Mouse (Mus musculus) neutrophil, adult 83 days (primary cell): Measurements from ENCODE around the gene Frat2. TPM values are rescaled to one million over a fixed set of nuclear protein-coding genes. Genes with fewer than 3 reads are reported as not detected.

ENCODE experiments used
- total RNA-seq, 2 experiments: library from RNA; stranded (reverse); gene quantifications; one replicate each; pipeline ENCODE4 v1.2.4; 2023

Frat2 gene
- 10 to 100 TPM; 38.2 to 40.3 TPM for total RNA-seq

DNA sequence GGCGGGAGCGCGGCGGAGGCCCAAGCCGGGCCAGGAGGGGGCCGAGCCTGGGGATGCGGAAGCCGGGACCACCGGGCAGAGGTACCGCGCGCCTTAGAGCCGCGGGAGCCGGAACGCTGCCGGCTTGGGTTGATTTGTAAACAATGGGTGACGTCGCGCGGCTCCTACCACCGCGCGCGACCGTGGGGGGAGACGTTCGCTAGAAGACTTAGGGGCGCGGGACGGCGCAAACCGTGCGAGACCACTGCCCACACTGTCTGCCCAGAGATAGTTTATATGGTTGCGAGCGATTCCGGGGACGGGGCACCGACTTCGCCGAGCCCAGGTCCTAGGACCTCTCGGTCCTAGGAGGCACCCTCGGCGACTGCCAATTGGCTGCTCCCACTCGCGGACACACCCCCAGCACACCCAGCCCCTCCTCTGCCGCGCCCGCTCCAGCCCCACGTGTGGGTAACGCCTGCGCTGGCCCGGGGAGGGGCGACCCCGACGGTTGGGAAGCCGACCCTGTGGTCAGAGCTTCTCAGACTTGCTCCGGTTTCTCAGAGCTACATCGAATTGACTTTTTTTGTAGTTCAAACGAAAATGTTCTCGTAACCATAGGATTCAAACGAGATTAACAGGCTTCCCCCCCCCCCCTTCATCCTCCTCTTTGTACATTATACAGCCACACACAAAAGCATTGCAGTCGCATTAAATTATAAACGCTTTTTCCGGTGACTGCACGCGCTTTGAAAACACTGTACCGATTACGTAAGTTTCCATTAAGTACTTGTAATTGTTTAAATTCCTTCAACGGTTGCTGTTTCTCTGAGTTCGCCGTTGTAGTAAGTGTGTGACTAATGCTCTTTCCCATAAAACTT is at the start of gene Frat2:
TSS of gene Frat2 (minus strand) at position 141 of the 860 bp plus-strand sequence.

DNA sequence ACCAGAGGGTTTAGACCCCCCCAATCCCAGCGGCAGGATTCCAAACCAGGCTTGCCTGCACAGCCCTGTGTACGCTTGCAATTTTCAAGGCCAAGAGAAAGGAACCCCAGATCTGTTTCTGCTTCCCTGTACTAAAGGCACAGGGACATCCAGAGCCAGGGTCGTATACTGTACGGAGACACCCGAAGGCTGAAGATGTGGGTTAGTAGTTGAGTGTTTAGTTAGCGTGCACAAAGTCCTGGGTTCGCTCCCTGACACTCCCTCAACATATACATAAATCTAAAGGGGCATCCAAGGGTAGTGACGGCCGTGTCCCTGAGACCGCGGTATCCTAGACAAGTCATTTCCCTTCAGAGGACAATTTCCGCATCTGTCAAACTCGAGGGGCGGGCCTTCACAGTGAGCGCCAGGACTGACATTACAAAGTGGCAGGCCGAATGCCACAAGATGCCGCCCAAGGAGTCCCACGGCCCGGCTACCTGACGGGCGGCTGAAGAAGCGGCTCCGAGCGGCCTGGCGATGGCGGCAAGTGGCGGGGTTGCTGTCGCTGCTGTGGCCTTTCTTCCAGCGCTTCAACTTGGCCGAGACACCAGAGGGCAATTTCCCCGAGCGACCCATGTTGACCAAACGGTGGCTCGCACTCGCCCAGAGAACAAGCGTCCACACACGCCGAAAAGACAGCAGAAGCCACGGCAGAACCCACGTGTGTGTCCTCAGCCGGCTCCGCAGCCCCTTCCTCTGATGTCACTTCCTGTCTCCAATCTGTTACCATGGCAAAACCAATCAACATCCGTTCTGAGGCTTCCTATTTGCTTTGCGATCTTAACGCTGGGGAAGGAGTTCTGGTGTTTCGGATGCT is 47.8 kb upstream of the Frat2 start, which contains the start of gene Rrp12:
TSS of gene Rrp12 (minus strand) at position 714 of the 859 bp plus-strand sequence.

DNA sequence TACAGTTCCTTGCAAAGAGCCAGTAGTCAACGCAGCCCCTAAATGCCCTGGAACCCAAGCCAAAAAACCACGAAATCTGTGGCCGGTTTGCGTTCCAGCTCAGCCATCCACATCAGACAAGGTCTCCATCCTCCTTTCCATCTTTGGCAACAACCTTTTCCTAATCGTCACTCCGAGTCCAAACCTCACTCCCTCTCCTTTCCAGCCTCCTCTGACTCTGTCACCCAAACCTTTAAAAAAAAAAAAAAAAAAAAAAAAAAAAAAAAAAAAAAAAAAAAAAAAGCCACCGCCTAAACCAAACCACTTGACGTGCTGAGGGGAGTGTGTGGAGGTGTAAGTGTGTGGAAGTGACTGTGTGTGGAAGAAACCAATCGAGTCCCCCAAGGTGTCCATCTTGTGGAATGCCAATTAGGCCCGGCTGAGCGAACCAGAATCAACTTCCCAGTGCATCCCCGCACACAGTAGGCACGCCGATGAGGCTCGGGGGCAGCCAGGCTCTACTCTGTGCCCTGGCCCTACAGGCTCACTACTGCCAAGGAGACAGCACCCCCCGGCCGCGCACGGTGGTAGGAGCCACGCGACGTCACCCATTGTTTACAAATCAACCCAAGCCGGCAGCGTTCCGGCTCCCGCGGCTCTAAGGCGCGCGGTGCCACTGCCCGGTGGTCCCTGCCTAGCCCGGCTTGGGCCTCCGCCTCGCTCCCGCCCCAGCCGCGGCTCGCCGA is 18.4 kb downstream of the Frat2 start, which contains the start of gene Frat1:
TSS of gene Frat1 (plus strand) at position 590 of the 725 bp plus-strand sequence.

DNA sequence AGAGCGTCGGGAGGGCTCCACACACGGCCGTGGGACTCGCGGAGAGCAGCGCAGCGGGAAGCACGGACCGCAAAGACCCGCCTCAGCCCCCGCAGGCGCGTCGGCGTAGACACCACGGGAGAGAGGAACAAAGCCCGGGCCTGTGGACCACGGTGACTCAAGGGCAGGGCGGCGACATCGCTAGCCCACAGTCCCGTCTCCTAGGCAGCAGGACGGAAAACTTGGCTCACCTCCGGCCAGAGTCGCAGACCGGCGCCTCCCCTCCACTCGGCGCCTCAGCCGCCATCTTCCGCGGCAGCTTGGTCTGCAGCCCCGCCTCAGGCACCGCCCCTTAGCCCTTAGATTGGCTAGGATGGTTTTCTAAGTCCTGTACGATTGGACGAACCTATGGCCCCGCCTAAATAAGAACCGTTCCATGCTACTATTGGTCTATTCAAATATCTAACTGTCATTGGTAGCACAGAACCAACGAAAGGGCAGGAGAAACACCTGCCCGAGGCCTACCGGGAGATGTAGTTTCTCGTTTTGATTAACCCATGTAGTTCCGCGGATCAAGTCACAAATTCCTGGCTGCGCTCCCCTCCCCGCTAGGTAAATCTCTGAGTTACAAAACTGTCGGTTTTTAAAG is 46.1 kb downstream of the Frat2 start, which contains the start of gene Arhgap19:
TSS of gene Arhgap19 (minus strand) at position 306 of the 628 bp plus-strand sequence.

Other genes with a start within 250 kb of the Frat2 start
- gene Slit1, start 104.5 kb downstream of the Frat2 start, total RNA-seq: under 1 TPM; 0.28 to 0.31 TPM
- gene Arhgap19, start 46.1 kb downstream of the Frat2 start, total RNA-seq: 10 to 100 TPM; 58.5 to 68.0 TPM
- 10 to 100 TPM; 29.6 to 30.9 TPM for gene Frat1, start 18.2 kb downstream of the Frat2 start, total RNA-seq
- gene Rrp12, start 48.0 kb upstream of the Frat2 start, total RNA-seq: 1 to 10 TPM; 7.5 to 9.1 TPM
- gene Pgam1, start 63.8 kb upstream of the Frat2 start, total RNA-seq: 100 to 1,000 TPM; 268 to 278 TPM
- gene Exosc1, start 85.3 kb upstream of the Frat2 start, total RNA-seq: 10 to 100 TPM; 11.4 to 16.7 TPM
- gene Zdhhc16, start 85.3 kb upstream of the Frat2 start, total RNA-seq: 10 to 100 TPM; 29.7 to 31.7 TPM
- 10 to 100 TPM; 42.8 to 43.7 TPM for gene Mms19, start 133.0 kb upstream of the Frat2 start, total RNA-seq
- gene Ubtd1, start 133.6 kb upstream of the Frat2 start, total RNA-seq: 10 to 100 TPM; 34.6 to 36.8 TPM
- gene Ankrd2, start 187.9 kb upstream of the Frat2 start, total RNA-seq: not detected
- under 1 TPM; 0.28 to 0.64 TPM for gene Hoga1, start 197.5 kb upstream of the Frat2 start, total RNA-seq
- not detected for gene 4933411K16Rik, start 204.1 kb upstream of the Frat2 start, total RNA-seq
- under 1 TPM in 1 of 2 experiments, not detected in 1; 0.37 TPM for gene Morn4, start 238.2 kb upstream of the Frat2 start, total RNA-seq
- gene Pi4k2a, start 242.3 kb upstream of the Frat2 start, total RNA-seq: 10 to 100 TPM; 27.0 to 28.8 TPM